Mouse (Mus musculus) R1 (cell line): ENCODE data around the gene Ppl.

Experiments used
- DNase-seq: peaks from one replicate; pipeline ENCODE4 v3.0.0-alpha.2; 2018; ENCODE audit warnings: low read depth, low spot score

Gene Ppl

GRCm38 (mm10) chr16:5132401-5132801 lies at the start of gene Ppl:
Ppl (minus strand) TSS chr16:5132421.
- DNase-seq = peak; percentile 86

- no peak for DNase-seq
Measured at GRCm38 (mm10) chr16:5172636-5173035, 40.4 kb upstream of the Ppl start.

- no peak for DNase-seq
Measured at GRCm38 (mm10) chr16:5168829-5169228, 36.6 kb upstream of the Ppl start.

- DNase-seq = no peak
Measured at GRCm38 (mm10) chr16:5168038-5168437, 35.8 kb upstream of the Ppl start.

- no peak for DNase-seq
Measured at GRCm38 (mm10) chr16:5164327-5164726, 32.1 kb upstream of the Ppl start.

- DNase-seq = no peak
Measured at GRCm38 (mm10) chr16:5159248-5159647, 27.0 kb upstream of the Ppl start.

- no peak for DNase-seq
Measured at GRCm38 (mm10) chr16:5157113-5157512, 24.9 kb upstream of the Ppl start.

GRCm38 (mm10) chr16:5156495-5156894 lies 24.3 kb upstream of the Ppl start:
- DNase-seq = no peak

- no peak for DNase-seq
Measured at GRCm38 (mm10) chr16:5155014-5155413, 22.8 kb upstream of the Ppl start.

GRCm38 (mm10) chr16:5153299-5154026 lies 21.2 kb upstream of the Ppl start:
- no peak for DNase-seq

- no peak for DNase-seq
Measured at GRCm38 (mm10) chr16:5150544-5150943, 18.3 kb upstream of the Ppl start.

GRCm38 (mm10) chr16:5147037-5147385 lies 14.8 kb upstream of the Ppl start, which contains the start of gene Sec14l5:
Sec14l5 (plus strand) TSS chr16:5147109.
- no peak for DNase-seq

GRCm38 (mm10) chr16:5146367-5147036 lies 14.3 kb upstream of the Ppl start:
- DNase-seq = peak; percentile 98

- peak; percentile 84 for DNase-seq
Measured at GRCm38 (mm10) chr16:5145570-5145969, 13.3 kb upstream of the Ppl start.

GRCm38 (mm10) chr16:5139741-5140140 lies 7.5 kb upstream of the Ppl start:
- no peak for DNase-seq

- no peak for DNase-seq
Measured at GRCm38 (mm10) chr16:5137006-5137540, 4.9 kb upstream of the Ppl start.

- DNase-seq = no peak
Measured at GRCm38 (mm10) chr16:5136505-5136904, 4.3 kb upstream of the Ppl start.

GRCm38 (mm10) chr16:5135551-5136261 lies 3.5 kb upstream of the Ppl start:
- no peak for DNase-seq

- DNase-seq = no peak
Measured at GRCm38 (mm10) chr16:5134623-5135330, 2.6 kb upstream of the Ppl start.

- DNase-seq = no peak
Measured at GRCm38 (mm10) chr16:5131251-5131922, 834 bp downstream of the Ppl start.

- no peak for DNase-seq
Measured at GRCm38 (mm10) chr16:5130766-5131165, 1.5 kb downstream of the Ppl start.
